Mouse (Mus musculus): Measurements from ENCODE around the gene Plcl1. TPM values are rescaled to one million over a fixed set of nuclear protein-coding genes. Genes with fewer than 3 reads are reported as not detected.

Gene Plcl1
- polyA plus RNA-seq, 1 experiment: 12.2 TPM

DNA sequence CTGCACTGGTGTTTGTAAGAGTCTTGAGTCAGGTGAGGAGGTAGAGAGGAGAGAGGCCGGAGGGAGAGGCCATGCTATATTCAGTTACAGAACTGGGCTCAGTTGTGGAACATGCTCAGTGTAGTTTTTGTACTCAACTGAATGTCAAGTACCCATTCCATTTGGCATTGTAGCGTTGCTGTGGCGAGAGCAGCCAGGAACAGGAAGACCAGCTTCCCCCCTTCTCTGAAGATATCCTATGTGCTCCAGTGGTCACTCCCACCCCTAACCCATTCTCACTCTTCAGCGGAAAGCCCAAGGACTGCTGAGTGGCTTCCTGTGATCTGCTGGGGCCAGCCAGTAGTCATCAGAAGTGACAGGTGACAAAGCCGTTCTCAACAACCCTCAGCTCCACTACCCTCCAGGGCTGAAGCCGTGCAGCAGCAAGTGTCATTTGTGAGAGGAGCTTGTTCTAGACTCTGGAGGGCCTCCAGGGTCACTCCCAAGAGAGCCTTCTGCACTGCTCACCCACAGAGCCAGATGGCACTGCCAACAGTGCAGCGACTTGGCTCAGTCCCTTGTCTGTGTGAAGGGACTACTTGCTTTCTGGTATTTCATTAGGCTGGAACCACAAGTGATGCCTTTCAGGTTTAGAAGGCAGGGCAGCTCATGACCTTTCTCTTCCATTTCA, 213.0 kb downstream of the Plcl1 start:
- no peaks in the 10 kb centered on the region for H3K27me3 ChIP-seq (ENCODE audit: control insufficient read depth, insufficient read depth, low read length)
- no peaks in the 10 kb centered on the region for H3K4me1 ChIP-seq (ENCODE audit: control insufficient read depth, insufficient read depth, low read length)
- no peak overlapping the region for H3K27ac ChIP-seq (ENCODE audit: insufficient read depth, low read length)
- DNase-seq: peak; percentile 13 to 29
- 31% methylated on average over 7 of the region's 7 CpGs for WGBS
- no peak overlapping the region for H3K4me3 ChIP-seq (replicated peaks; ENCODE audit: insufficient read depth, low read depth, low read length)
- TF ChIP-seq POLR2A (IDR thresholded peaks at IDR 0.05; ENCODE audit: borderline replicate concordance, insufficient read depth, low read length) (no peak), CTCF (IDR thresholded peaks at IDR 0.05; ENCODE audit: borderline replicate concordance, insufficient read depth, low read depth, low read length) (no peak)

DNA sequence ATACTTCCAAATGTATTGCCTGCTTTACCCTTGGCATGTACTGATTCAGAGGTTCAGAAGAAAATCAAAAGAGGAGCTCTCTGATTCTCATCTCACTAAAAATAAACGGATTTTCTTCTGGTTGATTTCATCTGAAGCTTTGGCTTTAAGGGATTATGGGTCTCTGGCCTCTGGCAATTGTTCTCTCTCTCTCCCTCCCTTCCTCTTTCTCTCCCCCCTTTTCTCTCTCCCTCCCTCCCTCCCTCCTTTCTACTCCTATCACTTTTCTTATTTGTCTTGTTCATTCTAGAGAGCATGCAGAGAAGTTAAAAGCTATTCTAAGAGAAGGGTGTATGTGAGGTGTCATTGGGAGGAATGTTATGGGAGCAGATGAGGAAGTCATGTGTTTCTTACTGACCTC, 225.8 kb downstream of the Plcl1 start:
- Histone ChIP-seq H3K4me1 (ENCODE audit: control insufficient read depth, insufficient read depth, low read length) (no peaks in the 10 kb centered on the region), H3K4me3 (replicated peaks; ENCODE audit: insufficient read depth, low read depth, low read length) (no peak overlapping the region), H3K27ac (ENCODE audit: insufficient read depth, low read length) (no peak overlapping the region), H3K27me3 (ENCODE audit: control insufficient read depth, insufficient read depth, low read length) (no peaks in the 10 kb centered on the region)
- TF ChIP-seq CTCF (IDR thresholded peaks at IDR 0.05; ENCODE audit: borderline replicate concordance, insufficient read depth, low read depth, low read length): no peak
- 19% methylated on average over 1 of the region's 1 CpGs for WGBS
- no peak for DNase-seq

DNA sequence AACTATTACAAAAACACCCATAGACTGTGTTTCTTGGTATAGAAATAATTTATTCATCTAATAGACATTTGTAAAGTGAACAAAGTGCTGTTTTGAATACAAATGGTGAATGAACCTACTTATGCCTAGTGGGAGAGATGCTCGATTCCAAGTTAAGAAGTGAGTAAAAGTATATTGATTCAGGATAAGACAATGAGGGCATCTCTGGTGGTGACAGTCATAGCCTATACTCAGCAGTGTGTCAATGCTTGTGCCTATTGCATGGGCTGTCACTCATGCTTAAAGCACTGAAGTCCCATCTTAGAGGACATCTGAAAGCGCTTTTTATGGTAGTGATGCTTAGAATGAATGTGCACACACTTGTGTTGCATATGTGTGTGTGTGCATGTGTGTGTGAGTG, 226.3 kb downstream of the Plcl1 start:
- H3K4me1 ChIP-seq (ENCODE audit: control insufficient read depth, insufficient read depth, low read length): no peaks in the 10 kb centered on the region
- H3K4me3 ChIP-seq (replicated peaks; ENCODE audit: insufficient read depth, low read depth, low read length): no peak overlapping the region
- H3K27me3 ChIP-seq (ENCODE audit: control insufficient read depth, insufficient read depth, low read length): no peaks in the 10 kb centered on the region
- WGBS: 94% methylated on average over 2 of the region's 2 CpGs
- TF ChIP-seq POLR2A (IDR thresholded peaks at IDR 0.05; ENCODE audit: borderline replicate concordance, insufficient read depth, low read length) (no peak), CTCF (IDR thresholded peaks at IDR 0.05; ENCODE audit: borderline replicate concordance, insufficient read depth, low read depth, low read length) (no peak)
- no peak overlapping the region for H3K27ac ChIP-seq (ENCODE audit: insufficient read depth, low read length)
- no peak for DNase-seq

DNA sequence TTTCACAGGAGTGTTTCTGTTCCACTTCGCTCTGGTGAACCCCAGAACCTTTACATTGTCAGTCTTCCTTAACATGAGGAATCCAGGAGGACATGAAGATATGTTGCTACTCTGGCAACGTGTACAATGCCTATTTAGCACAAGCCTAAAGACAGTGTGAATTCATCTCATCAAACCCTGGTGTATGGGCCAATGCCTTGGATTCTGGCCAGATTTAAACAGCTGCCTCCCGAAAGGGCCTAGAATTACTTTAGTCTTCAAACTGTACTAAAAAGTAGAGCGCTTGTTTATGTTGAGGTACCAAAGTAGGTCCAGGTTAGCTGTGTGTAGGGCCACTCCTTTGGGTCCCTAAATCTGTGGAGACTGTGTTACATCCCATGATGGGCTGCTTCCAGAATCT, 227.6 kb downstream of the Plcl1 start:
- Histone ChIP-seq H3K4me3 (replicated peaks; ENCODE audit: insufficient read depth, low read depth, low read length) (no peak overlapping the region), H3K27me3 (ENCODE audit: control insufficient read depth, insufficient read depth, low read length) (no peaks in the 10 kb centered on the region), H3K27ac (ENCODE audit: insufficient read depth, low read length) (no peak overlapping the region), H3K4me1 (ENCODE audit: control insufficient read depth, insufficient read depth, low read length) (no peaks in the 10 kb centered on the region)
- TF ChIP-seq POLR2A (IDR thresholded peaks at IDR 0.05; ENCODE audit: borderline replicate concordance, insufficient read depth, low read length): no peak
- TF ChIP-seq CTCF (IDR thresholded peaks at IDR 0.05; ENCODE audit: borderline replicate concordance, insufficient read depth, low read depth, low read length): no peak
- no peak for DNase-seq
- WGBS: 35% methylated on average over 4 of the region's 4 CpGs

- TF ChIP-seq POLR2A (IDR thresholded peaks at IDR 0.05; ENCODE audit: borderline replicate concordance, insufficient read depth, low read length) (no peak), CTCF (IDR thresholded peaks at IDR 0.05; ENCODE audit: borderline replicate concordance, insufficient read depth, low read depth, low read length) (no peak)
- Histone ChIP-seq H3K27me3 (ENCODE audit: control insufficient read depth, insufficient read depth, low read length) (no peaks in the 10 kb centered on the region), H3K4me1 (ENCODE audit: control insufficient read depth, insufficient read depth, low read length) (no peaks in the 10 kb centered on the region), H3K4me3 (replicated peaks; ENCODE audit: insufficient read depth, low read depth, low read length) (no peak overlapping the region), H3K27ac (ENCODE audit: insufficient read depth, low read length) (no peak overlapping the region)
- 50% methylated on average over 8 of the region's 8 CpGs for WGBS
- no peak for DNase-seq
Measured at GRCm38 (mm10) chr1:55659518-55660210, 253.9 kb downstream of the Plcl1 start.

- WGBS: 71% methylated on average over 2 of the region's 2 CpGs
- peaks cover 6% of the 10 kb centered on the region for H3K4me1 ChIP-seq (ENCODE audit: control insufficient read depth, insufficient read depth, low read length)
- DNase-seq: no peak
- H3K27ac ChIP-seq (ENCODE audit: insufficient read depth, low read length): no peak overlapping the region
- TF ChIP-seq CTCF (IDR thresholded peaks at IDR 0.05; ENCODE audit: borderline replicate concordance, insufficient read depth, low read depth, low read length) (no peak), POLR2A (IDR thresholded peaks at IDR 0.05; ENCODE audit: borderline replicate concordance, insufficient read depth, low read length) (no peak)
- H3K4me3 ChIP-seq (replicated peaks; ENCODE audit: insufficient read depth, low read depth, low read length): no peak overlapping the region
- H3K27me3 ChIP-seq (ENCODE audit: control insufficient read depth, insufficient read depth, low read length): no peaks in the 10 kb centered on the region
Measured at GRCm38 (mm10) chr1:55661381-55661780, 255.7 kb downstream of the Plcl1 start.

- H3K4me1 ChIP-seq (ENCODE audit: control insufficient read depth, insufficient read depth, low read length): peaks cover 6% of the 10 kb centered on the region
- H3K4me3 ChIP-seq (replicated peaks; ENCODE audit: insufficient read depth, low read depth, low read length): no peak overlapping the region
- TF ChIP-seq CTCF (IDR thresholded peaks at IDR 0.05; ENCODE audit: borderline replicate concordance, insufficient read depth, low read depth, low read length) (no peak), POLR2A (IDR thresholded peaks at IDR 0.05; ENCODE audit: borderline replicate concordance, insufficient read depth, low read length) (no peak)
- H3K27ac ChIP-seq (ENCODE audit: insufficient read depth, low read length): no peak overlapping the region
- WGBS: 69% methylated on average over 10 of the region's 10 CpGs
- no peak for DNase-seq
- H3K27me3 ChIP-seq (ENCODE audit: control insufficient read depth, insufficient read depth, low read length): no peaks in the 10 kb centered on the region
Measured at GRCm38 (mm10) chr1:55665137-55665827, 259.6 kb downstream of the Plcl1 start.

Measured in cerebellum, adult 2 months (tissue).